Comparison of ENCODE assay signal across 8 mouse cellular contexts in the genomic region with DNA sequence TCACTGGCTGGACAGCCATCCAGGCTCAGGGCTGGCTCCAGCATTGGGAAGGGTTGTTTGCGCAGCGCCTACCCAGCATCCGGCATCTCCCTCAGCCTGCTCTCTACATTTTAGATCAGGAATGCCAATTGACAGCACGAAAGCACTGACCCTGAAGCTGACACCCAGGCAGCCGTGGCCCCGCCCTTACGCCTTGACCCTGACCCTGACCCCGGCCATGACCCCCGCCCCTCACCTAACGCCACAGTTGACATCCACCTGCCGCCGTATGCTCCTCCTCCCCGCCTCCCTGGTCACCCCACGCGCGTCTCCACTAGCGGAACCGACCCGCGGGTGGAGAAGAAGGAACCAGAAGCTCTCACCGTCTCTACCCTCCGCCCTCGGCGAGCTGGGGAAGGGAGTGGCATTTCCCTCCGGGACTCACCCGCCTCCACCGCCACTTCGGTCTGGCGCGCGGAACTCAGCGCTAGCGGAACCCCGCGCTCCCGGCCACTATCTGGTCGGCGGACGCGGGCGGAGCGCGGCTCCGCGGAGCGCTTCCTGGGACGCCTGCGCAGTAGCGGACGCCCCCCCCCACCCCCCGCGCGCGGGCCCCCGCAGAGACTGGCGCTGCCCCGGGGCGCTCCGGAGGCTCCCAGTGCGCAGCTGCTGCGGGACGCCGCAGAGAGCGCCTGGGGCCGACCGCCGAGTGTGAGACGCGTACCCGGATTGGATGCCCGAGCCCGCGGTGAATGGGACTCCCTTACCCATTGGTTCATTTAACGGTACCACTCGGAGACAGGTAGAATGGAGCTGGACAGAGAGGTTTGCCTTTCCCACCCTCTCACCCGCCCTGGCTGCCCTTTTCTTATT. TPM values are rescaled to one million over a fixed set of nuclear protein-coding genes. Genes with fewer than 3 reads are reported as not detected.
DNase-seq lines count a peak whose midpoint lies in the region; ATAC-seq and TF ChIP-seq lines count a peak whose summit lies in the region.

Enpp4 (minus strand) TSS at position 523 of the 852 bp plus-strand sequence.

- H3K4me1 ChIP-seq in forebrain, embryonic 14.5 days (ENCODE audit: control insufficient read depth, insufficient read depth, low read length), result peaks cover 5% of the 10 kb centered on the region; the same call in 1 of the 2 replicates
- H3K4me1 ChIP-seq in liver, postnatal 0 days (ENCODE audit: insufficient read depth), result peaks cover 16% of the 10 kb centered on the region; the same call in 1 of the 2 replicates
- H3K4me1 ChIP-seq in neural tube, embryonic 13.5 days (replicated peaks), result peaks cover 9% of the 10 kb centered on the region

- peak; percentile 100 for ATAC-seq in forebrain, embryonic 14.5 days
- ATAC-seq in liver, postnatal 0 days, result peak; percentile 98
- peak; percentile 99 for ATAC-seq in neural tube, embryonic 13.5 days (ENCODE audit: low read depth)

- no peak for TF ChIP-seq EP300 in liver, postnatal 0 days (IDR thresholded peaks at IDR 0.05; ENCODE audit: low read depth)

- H3K4me2 ChIP-seq in forebrain, embryonic 14.5 days (ENCODE audit: low read length), result peak within 1 kb of the TSS; percentile 91
- H3K4me2 ChIP-seq in liver, postnatal 0 days (ENCODE audit: low read depth, low read length), result peak within 1 kb of the TSS; percentile 78
- H3K4me2 ChIP-seq in neural tube, embryonic 13.5 days, result peak within 1 kb of the TSS; percentile 78

- DNase-seq in ES-CJ7 (ENCODE audit: low read depth, low spot score), result peak; percentile 91
- peak; percentile 84 for DNase-seq in cerebellum, adult 11 months
- peak; percentile 93 for DNase-seq in forebrain, embryonic 14.5 days (ENCODE audit: low spot score)
- peak; percentile 94 for DNase-seq in heart, postnatal 10 days
- peak; percentile 93 for DNase-seq in layer of hippocampus, adult 11-12 months (ENCODE audit: low spot score)
- DNase-seq in liver, postnatal 0 days, result peak; percentile 90
- peak; percentile 84 for DNase-seq in telencephalon, adult 2 months (ENCODE audit: low read depth, low spot score)

- TF ChIP-seq CTCF in liver, postnatal 0 days (IDR thresholded peaks at IDR 0.05; ENCODE audit: low read depth), result no peak

- no peaks in the 10 kb centered on the region for H3K27me3 ChIP-seq in forebrain, embryonic 14.5 days (replicated peaks; ENCODE audit: control insufficient read depth, insufficient read depth, low read length)
- H3K27me3 ChIP-seq in liver, postnatal 0 days (ENCODE audit: insufficient read depth, low read length), result no peaks in the 10 kb centered on the region
- H3K27me3 ChIP-seq in neural tube, embryonic 13.5 days, result no peaks in the 10 kb centered on the region; the same call in 1 of the 2 replicates

- peak within 1 kb of the TSS; percentile 81 for H3K9ac ChIP-seq in forebrain, embryonic 14.5 days (ENCODE audit: low read length)
- H3K9ac ChIP-seq in liver, postnatal 0 days (replicated peaks), result peak within 1 kb of the TSS; percentile 75
- peak within 1 kb of the TSS; percentile 84 for H3K9ac ChIP-seq in neural tube, embryonic 13.5 days

- H3K4me3 ChIP-seq in forebrain, embryonic 14.5 days (ENCODE audit: low read depth, low read length), result peak within 1 kb of the TSS; percentile 70
- peak within 1 kb of the TSS; percentile 73 for H3K4me3 ChIP-seq in liver, postnatal 0 days (ENCODE audit: low read depth, low read length)
- peak within 1 kb of the TSS; percentile 76 for H3K4me3 ChIP-seq in neural tube, embryonic 13.5 days

- H3K36me3 ChIP-seq in forebrain, embryonic 14.5 days (ENCODE audit: control insufficient read depth, insufficient read depth, low read length), result no peaks in the 10 kb centered on the region
- no peaks in the 10 kb centered on the region for H3K36me3 ChIP-seq in liver, postnatal 0 days (replicated peaks; ENCODE audit: insufficient read depth, low read length)
- H3K36me3 ChIP-seq in neural tube, embryonic 13.5 days, result no peaks in the 10 kb centered on the region

- H3K27ac ChIP-seq in forebrain, embryonic 14.5 days (ENCODE audit: low read depth, low read length), result peak within 1 kb of the TSS; percentile 27; the same call in 1 of the 2 replicates
- peak within 1 kb of the TSS; percentile 83 for H3K27ac ChIP-seq in liver, postnatal 0 days (ENCODE audit: low read depth)
- H3K27ac ChIP-seq in neural tube, embryonic 13.5 days (replicated peaks), result peak within 1 kb of the TSS; percentile 68

- under 1% methylated on average over 74 of the region's 76 CpGs for WGBS in forebrain, embryonic 14.5 days
- under 1% methylated on average over 67 of the region's 76 CpGs for WGBS in liver, postnatal 0 days (ENCODE audit: insufficient replicate concordance)
- under 1% methylated on average over 66 of the region's 76 CpGs for WGBS in neural tube, embryonic 13.5 days

- intact Hi-C loops in heart, postnatal 10 days (cut with DNase I), result loop anchor here (2.0 kb wide), 1 partner anchor 27 kb away; the partner anchor contains the start of gene Enpp5

- no peaks in the 10 kb centered on the region for H3K9me3 ChIP-seq in forebrain, embryonic 14.5 days (replicated peaks; ENCODE audit: control insufficient read depth, low read length)
- H3K9me3 ChIP-seq in liver, postnatal 0 days (ENCODE audit: low read length), result no peaks in the 10 kb centered on the region
- H3K9me3 ChIP-seq in neural tube, embryonic 13.5 days, result no peaks in the 10 kb centered on the region

RNA-seq across cellular contexts. Expression of gene Enpp4, which starts in this region (rescaled TPM):
- 4.4 and 4.5 TPM in 2 replicates for polyA plus RNA-seq in forebrain, embryonic 14.5 days (2014; fragmentation: Nextera tagmentation; extraction: Ambion mirVana)
- total RNA-seq in heart, postnatal 10 days (2021), result 10 to 100 TPM; 16.6 to 16.8 TPM
- polyA plus RNA-seq in liver, postnatal 0 days (2015; fragmentation: Nextera tagmentation; extraction: Ambion mirVana), result 5.5 and 5.8 TPM in 2 replicates
- polyA plus RNA-seq in neural tube, embryonic 13.5 days (2015; fragmentation: Nextera tagmentation; extraction: Ambion mirVana), result 5.7 TPM in 2 replicates

Comparison
In these comparisons a context has a peak if more than half of its experiments do, and no peak if none do; other contexts are left out.
1. Peak in every context shown above with its lines: DNase-seq, ATAC-seq, H3K4me3 ChIP-seq and H3K27ac ChIP-seq.
2. H3K27ac ChIP-seq: peak in every context shown above with its lines; median percentile 83 in liver, postnatal 0 days; 68 in neural tube, embryonic 13.5 days; 27 in forebrain, embryonic 14.5 days.